Mouse (Mus musculus): Measurements from ENCODE around the gene Bcat2.

The Bcat2 gene

GRCm38 (mm10) chr7:45538163-45539041, 31.6 kb upstream of the Bcat2 start:
- POLR2A ChIA-PET: interaction anchor here in 3 of 4 experiments (0.6 to 6.1 kb wide), 40 partner anchors 8 to 537 kb away, joined by 3 to 79 read pairs (median 4); partner anchors contain the start of genes Ftl1 (in 3 of the 3), Plekha4 (in 3 of the 3), Ppp1r15a (in 3 of the 3) and Hsd17b14 (in 2 of the 3)

GRCm38 (mm10) chr7:45539095-45539494, 30.9 kb upstream of the Bcat2 start:
- CTCF ChIA-PET: interaction anchor here in 3 of 4 experiments (0.6 to 1.5 kb wide), 10 partner anchors 17 to 126 kb away, joined by 3 to 14 read pairs (median 3); partner anchors contain the start of genes Bax (in 1 of the 3) and Ntf5 (in 1 of the 3)
- POLR2A ChIA-PET: interaction anchor here in 3 of 4 experiments (0.6 to 6.1 kb wide), 35 partner anchors 8 to 538 kb away, joined by 3 to 79 read pairs (median 4); partner anchors contain the start of genes Plekha4 (in 3 of the 3), Ppp1r15a (in 3 of the 3), Ftl1 (in 2 of the 3) and Hsd17b14 (in 2 of the 3)

More at GRCm38 (mm10) chr7:45538163-45539041, 31.6 kb upstream of the Bcat2 start:
- CTCF ChIA-PET: interaction anchor here in 3 of 4 experiments (0.6 to 1.5 kb wide), 11 partner anchors 17 to 125 kb away, joined by 3 to 14 read pairs (median 3); partner anchors contain the start of gene Ntf5 (in 1 of the 3)

- CTCF ChIA-PET: interaction anchor here in 3 of 4 experiments (0.5 to 2.1 kb wide), 5 partner anchors 15 to 72 kb away, joined by 3 to 5 read pairs (median 3); no protein-coding TSS in a partner anchor
- POLR2A ChIA-PET: interaction anchor here in 3 of 4 experiments (0.7 to 6.1 kb wide), 18 partner anchors 10 to 178 kb away, joined by 3 to 79 read pairs (median 3); partner anchors contain the start of genes Plekha4 (in 3 of the 3), Ppp1r15a (in 3 of the 3), Hsd17b14 (in 2 of the 3) and Bax (in 1 of the 3)
These were observed 29.7 kb upstream of the Bcat2 start for GRCm38 (mm10) chr7:45540213-45540612.

- ChIA-PET CTCF (interaction anchor here in 2 of 4 experiments (0.6 to 1.4 kb wide), 11 partner anchors 9 to 560 kb away, joined by 3 to 5 read pairs (median 3); partner anchors contain the start of gene Kcna7 (in 1 of the 2)), POLR2A (interaction anchor here in 2 of 4 experiments (0.8 to 20.6 kb wide), 9 partner anchors 9 to 143 kb away, joined by 3 to 1068 read pairs (median 4); partner anchors contain the start of genes Plekha4 (in 2 of the 2), Ppp1r15a (in 2 of the 2) and Bcat2 (in 1 of the 2))
These were observed 25.4 kb upstream of the Bcat2 start for GRCm38 (mm10) chr7:45544525-45544924.

- POLR2A ChIA-PET: interaction anchor here (0.5 to 21.4 kb wide), 68 partner anchors 9 to 209 kb away, joined by 3 to 1068 read pairs (median 5); partner anchors contain the start of genes Ftl1 (in 3 of the 4), Plekha4 (in 3 of the 4), Ppp1r15a (in 3 of the 4) and Bcat2 (in 2 of the 4)
- CTCF ChIA-PET: interaction anchor here (0.6 to 2.8 kb wide), 15 partner anchors 9 to 252 kb away, joined by 3 to 13 read pairs (median 3); partner anchors contain the start of genes Gys1 (in 1 of the 4), Plekha4 (in 1 of the 4) and Ppp1r15a (in 1 of the 4)
These were observed 20.1 kb upstream of the Bcat2 start for GRCm38 (mm10) chr7:45549641-45550436.

- CTCF ChIA-PET: interaction anchor here (0.6 to 2.8 kb wide), 12 partner anchors 10 to 285 kb away, joined by 3 to 13 read pairs (median 3); no protein-coding TSS in a partner anchor
- POLR2A ChIA-PET: interaction anchor here (0.5 to 21.4 kb wide), 66 partner anchors 8 to 423 kb away, joined by 3 to 1068 read pairs (median 5); partner anchors contain the start of genes Plekha4 (in 4 of the 4), Ppp1r15a (in 4 of the 4), Ftl1 (in 3 of the 4) and Bcat2 (in 2 of the 4)
These were observed 19.0 kb upstream of the Bcat2 start for GRCm38 (mm10) chr7:45550821-45551511.

GRCm38 (mm10) chr7:45551512-45551883, 18.5 kb upstream of the Bcat2 start:
- POLR2A ChIA-PET: interaction anchor here (0.6 to 21.4 kb wide), 36 partner anchors 8 to 370 kb away, joined by 3 to 1068 read pairs (median 6); partner anchors contain the start of genes Plekha4 (in 4 of the 4), Ppp1r15a (in 4 of the 4), Bcat2 (in 2 of the 4) and Ftl1 (in 2 of the 4)

GRCm38 (mm10) chr7:45553519-45553918, 16.4 kb upstream of the Bcat2 start:
- ChIA-PET CTCF (interaction anchor here in 2 of 4 experiments (0.6 to 1.5 kb wide), 7 partner anchors 9 to 78 kb away, joined by 3 to 7 read pairs (median 3); no protein-coding TSS in a partner anchor), POLR2A (interaction anchor here in 3 of 4 experiments (0.5 to 21.4 kb wide), 32 partner anchors 9 to 165 kb away, joined by 3 to 1068 read pairs (median 4); partner anchors contain the start of genes Bcat2 (in 2 of the 3), Ftl1 (in 2 of the 3), Plekha4 (in 2 of the 3) and Ppp1r15a (in 2 of the 3))

More at GRCm38 (mm10) chr7:45551512-45551883, 18.5 kb upstream of the Bcat2 start:
- CTCF ChIA-PET: interaction anchor here in 1 of 4 experiments (0.6 to 2.8 kb wide), 4 partner anchors 35 to 286 kb away, joined by 3 to 13 read pairs (median 3); no protein-coding TSS in a partner anchor

GRCm38 (mm10) chr7:45553990-45554389, 16.0 kb upstream of the Bcat2 start:
- ChIA-PET CTCF (interaction anchor here in 2 of 4 experiments (0.6 to 1.4 kb wide), 4 partner anchors 9 to 79 kb away, joined by 3 read pairs; no protein-coding TSS in a partner anchor), POLR2A (interaction anchor here in 3 of 4 experiments (0.8 to 21.4 kb wide), 29 partner anchors 9 to 164 kb away, joined by 3 to 1068 read pairs (median 5); partner anchors contain the start of genes Plekha4 (in 3 of the 3), Ppp1r15a (in 3 of the 3), Bcat2 (in 2 of the 3) and Ftl1 (in 2 of the 3))

GRCm38 (mm10) chr7:45554744-45555143, 15.2 kb upstream of the Bcat2 start, which contains the start of gene Hsd17b14:
Gene Hsd17b14 (plus strand): TSS chr7:45554893.
- CTCF ChIA-PET: interaction anchor here (0.6 to 2.8 kb wide), 10 partner anchors 11 to 245 kb away, joined by 3 to 13 read pairs (median 4); no protein-coding TSS in a partner anchor
- POLR2A ChIA-PET: interaction anchor here in 3 of 4 experiments (0.6 to 21.4 kb wide), 19 partner anchors 10 to 128 kb away, joined by 3 to 1068 read pairs (median 9); partner anchors contain the start of genes Plekha4 (in 3 of the 3), Ppp1r15a (in 3 of the 3), Bcat2 (in 2 of the 3) and Ftl1 (in 2 of the 3)

GRCm38 (mm10) chr7:45555787-45556186, 14.2 kb upstream of the Bcat2 start:
- CTCF ChIA-PET: interaction anchor here (0.5 to 2.8 kb wide), 22 partner anchors 10 to 127 kb away, joined by 3 to 13 read pairs (median 4); no protein-coding TSS in a partner anchor
- POLR2A ChIA-PET: interaction anchor here (0.6 to 21.4 kb wide), 18 partner anchors 11 to 99 kb away, joined by 3 to 1068 read pairs (median 7); partner anchors contain the start of genes Plekha4 (in 3 of the 4), Ppp1r15a (in 3 of the 4), Bcat2 (in 2 of the 4) and Bax (in 1 of the 4)

- CTCF ChIA-PET: interaction anchor here (0.5 to 4.2 kb wide), 26 partner anchors 8 to 526 kb away, joined by 3 to 27 read pairs (median 4); partner anchors contain the start of gene Gys1 (in 1 of the 4)
- POLR2A ChIA-PET: interaction anchor here (0.6 to 46.0 kb wide), 78 partner anchors 5 to 743 kb away, joined by 3 to 1068 read pairs (median 6); partner anchors contain the start of genes Plekha4 (in 4 of the 4), Ppp1r15a (in 4 of the 4), Bax (in 2 of the 4) and Bcat2 (in 2 of the 4)
These were observed 11.0 kb upstream of the Bcat2 start for GRCm38 (mm10) chr7:45558907-45559306.

GRCm38 (mm10) chr7:45560241-45560640, 9.7 kb upstream of the Bcat2 start:
- ChIA-PET CTCF (interaction anchor here (0.6 to 4.2 kb wide), 19 partner anchors 8 to 413 kb away, joined by 3 to 27 read pairs (median 4); partner anchors contain the start of gene Nucb1 (in 1 of the 4)), POLR2A (interaction anchor here (0.6 to 46.0 kb wide), 54 partner anchors 6 to 455 kb away, joined by 3 to 1068 read pairs (median 6); partner anchors contain the start of genes Ftl1 (in 3 of the 4), Plekha4 (in 3 of the 4), Ppp1r15a (in 3 of the 4) and Bax (in 2 of the 4))

- ChIA-PET CTCF (interaction anchor here (0.5 to 4.2 kb wide), 26 partner anchors 10 to 386 kb away, joined by 3 to 27 read pairs (median 4); partner anchors contain the start of genes Nucb1 (in 1 of the 4), Syngr4 (in 1 of the 4) and Tmem143 (in 1 of the 4)), POLR2A (interaction anchor here (0.5 to 46.0 kb wide), 50 partner anchors 7 to 574 kb away, joined by 3 to 1068 read pairs (median 5); partner anchors contain the start of genes Plekha4 (in 3 of the 4), Ppp1r15a (in 3 of the 4), Bax (in 2 of the 4) and Bcat2 (in 2 of the 4))
These were observed 8.9 kb upstream of the Bcat2 start for GRCm38 (mm10) chr7:45560843-45561623.

All from embryonic stem cell, embryonic (primary cell).